Mouse (Mus musculus): Measurements from ENCODE around the gene 4933402J07Rik.

GRCm38 (mm10) chr8:87560801-87561200 lies 2.9 kb upstream of the 4933402J07Rik start:
- TF ChIP-seq CTCF (IDR thresholded peaks at IDR 0.05; ENCODE audit: low read depth, low read length) = no peak
- TF ChIP-seq POLR2A (IDR thresholded peaks at IDR 0.05; ENCODE audit: borderline replicate concordance, low read depth, low read length) = no peak
